Mouse (Mus musculus) embryo, embryonic 10 days (tissue): ENCODE data around the gene Cer1.

Source experiments
- DNase-seq: peaks from one replicate; pipeline ENCODE4 v3.0.0-alpha.2; 2015; ENCODE audit warnings: low spot score

Gene Cer1

GRCm38 (mm10) chr4:82884636-82885534 is at the start of gene Cer1:
Gene Cer1 (minus strand): TSS chr4:82885148.
- no peak for DNase-seq

- DNase-seq = peak; percentile 74
Observed at GRCm38 (mm10) chr4:82934308-82934707, 49.4 kb upstream of the Cer1 start.

GRCm38 (mm10) chr4:82933698-82934210 is 48.8 kb upstream of the Cer1 start:
- DNase-seq = peak; percentile 89

GRCm38 (mm10) chr4:82930079-82930478 is 45.1 kb upstream of the Cer1 start:
- no peak for DNase-seq

- no peak for DNase-seq
Observed at GRCm38 (mm10) chr4:82921962-82922361, 37.0 kb upstream of the Cer1 start.

GRCm38 (mm10) chr4:82918625-82919024 is 33.7 kb upstream of the Cer1 start:
- no peak for DNase-seq

- DNase-seq = no peak
Observed at GRCm38 (mm10) chr4:82916678-82917050, 31.7 kb upstream of the Cer1 start.

- DNase-seq = peak; percentile 13
Observed at GRCm38 (mm10) chr4:82916003-82916677, 31.2 kb upstream of the Cer1 start.

GRCm38 (mm10) chr4:82915576-82915975 is 30.6 kb upstream of the Cer1 start:
- no peak for DNase-seq

- DNase-seq = no peak
Observed at GRCm38 (mm10) chr4:82914601-82915143, 29.7 kb upstream of the Cer1 start.

- DNase-seq = no peak
Observed at GRCm38 (mm10) chr4:82895227-82895626, 10.3 kb upstream of the Cer1 start.

GRCm38 (mm10) chr4:82892247-82892646 is 7.3 kb upstream of the Cer1 start:
- DNase-seq = no peak

GRCm38 (mm10) chr4:82891566-82891965 is 6.6 kb upstream of the Cer1 start:
- DNase-seq = no peak

GRCm38 (mm10) chr4:82891049-82891448 is 6.1 kb upstream of the Cer1 start:
- peak; percentile 32 for DNase-seq

GRCm38 (mm10) chr4:82890585-82890984 is 5.6 kb upstream of the Cer1 start:
- DNase-seq = no peak

- DNase-seq = no peak
Observed at GRCm38 (mm10) chr4:82886148-82886547, 1.2 kb upstream of the Cer1 start.

- no peak for DNase-seq
Observed at GRCm38 (mm10) chr4:82885535-82885913, 576 bp upstream of the Cer1 start.

- no peak for DNase-seq
Observed at GRCm38 (mm10) chr4:82882500-82882899, 2.4 kb downstream of the Cer1 start.

- no peak for DNase-seq
Observed at GRCm38 (mm10) chr4:82881366-82881765, 3.6 kb downstream of the Cer1 start.

GRCm38 (mm10) chr4:82880243-82880642 is 4.7 kb downstream of the Cer1 start:
- DNase-seq = no peak

- DNase-seq = no peak
Observed at GRCm38 (mm10) chr4:82879152-82879551, 5.8 kb downstream of the Cer1 start.

GRCm38 (mm10) chr4:82876656-82877055 is 8.3 kb downstream of the Cer1 start:
- DNase-seq = no peak

GRCm38 (mm10) chr4:82875532-82875931 is 9.4 kb downstream of the Cer1 start:
- no peak for DNase-seq
